Mouse (Mus musculus) frontal cortex, postnatal 14 days (tissue): Measurements from ENCODE around the gene Asic2.
"Not testable (repeated sequence)": the region's sequence is repeated elsewhere in the genome, so short reads cannot be mapped to it uniquely, and the experiment has no call there.

Experiments used
- DNase-seq, 2 experiments: peaks; one replicate each; pipeline ENCODE4 v3.0.0; 2022; ENCODE audit warnings: low spot score in 2 of 2

The Asic2 gene

DNA sequence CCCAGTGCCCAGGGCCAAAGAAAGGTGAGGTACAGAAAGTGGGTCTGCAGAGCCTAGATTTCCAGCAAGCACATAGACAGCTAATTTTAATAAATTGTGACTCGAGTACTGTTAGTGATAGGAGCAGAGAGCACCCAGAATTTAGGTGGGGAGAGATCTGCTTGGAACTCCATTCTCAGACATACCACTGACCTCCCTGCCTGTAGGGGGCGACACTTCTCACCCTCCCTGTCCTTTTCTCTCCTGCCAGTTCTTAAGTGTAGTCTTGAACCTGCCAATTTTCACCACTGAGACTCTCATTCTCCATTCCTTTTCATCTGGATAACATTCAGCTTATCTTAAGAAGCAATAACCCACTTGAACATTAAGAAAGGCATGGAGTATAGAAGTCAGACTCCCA is 636.3 kb downstream of the Asic2 start:
- DNase-seq, result no peak

DNA sequence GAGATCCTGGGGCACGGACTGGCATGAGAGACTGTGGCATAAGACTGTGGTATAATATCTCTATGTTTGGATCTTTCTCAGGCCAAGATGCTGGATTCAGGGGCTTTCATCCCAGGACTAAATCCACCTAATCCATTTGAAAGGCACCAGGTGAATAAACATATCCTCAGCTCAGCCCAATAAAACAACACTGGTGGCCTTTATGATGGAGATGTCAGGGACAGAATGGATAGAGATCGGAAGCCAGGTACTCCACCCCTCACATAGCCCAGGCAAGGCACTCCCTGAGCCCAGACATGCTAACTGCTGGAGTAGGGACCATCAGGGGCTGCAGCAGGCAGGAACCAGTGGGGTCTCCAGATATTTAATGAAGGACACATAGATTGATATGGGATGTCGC is 637.3 kb downstream of the Asic2 start:
- DNase-seq, result no peak

- no peak for DNase-seq
Observed at GRCm38 (mm10) chr11:81328088-81328487, 640.2 kb downstream of the Asic2 start.

DNA sequence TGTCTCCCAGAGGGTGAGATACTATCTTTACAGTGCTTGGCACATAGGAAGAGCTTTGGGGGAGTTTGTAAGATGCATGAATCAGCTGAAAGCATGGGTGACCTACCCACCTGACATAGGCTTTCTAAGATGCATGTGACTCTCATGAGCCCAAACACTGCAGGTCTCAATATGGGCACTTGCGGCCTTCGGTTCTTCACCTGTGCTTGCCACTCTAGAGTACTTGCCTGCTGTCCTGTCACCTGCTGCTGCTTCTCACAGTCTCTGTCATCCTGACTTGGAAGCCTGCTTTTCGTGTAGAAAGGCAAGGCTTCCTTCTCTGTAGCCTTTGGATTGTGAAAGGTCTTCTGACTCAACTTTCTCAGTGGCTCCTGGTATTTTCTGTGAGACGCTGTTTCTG is 645.1 kb downstream of the Asic2 start:
- no peak for DNase-seq

DNA sequence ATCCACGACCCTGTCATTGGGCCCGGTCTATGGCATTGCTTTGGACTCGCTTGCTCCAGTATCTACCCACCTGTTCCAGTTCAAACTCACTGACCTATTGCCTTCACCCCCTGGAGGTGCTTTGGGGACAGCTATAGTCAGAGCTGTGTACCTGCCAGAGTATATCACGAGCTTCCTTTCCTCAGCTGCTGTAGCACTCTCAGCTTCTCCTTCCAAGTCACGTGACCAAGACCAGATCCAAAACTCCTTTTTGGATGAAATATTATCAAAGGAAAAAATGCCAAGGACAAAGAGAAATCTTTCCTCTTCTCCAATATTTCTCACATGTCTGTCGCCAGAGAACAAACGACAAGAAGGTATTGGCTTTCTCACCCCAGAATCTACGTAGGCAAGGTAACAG is 645.8 kb downstream of the Asic2 start:
- no peak for DNase-seq

DNA sequence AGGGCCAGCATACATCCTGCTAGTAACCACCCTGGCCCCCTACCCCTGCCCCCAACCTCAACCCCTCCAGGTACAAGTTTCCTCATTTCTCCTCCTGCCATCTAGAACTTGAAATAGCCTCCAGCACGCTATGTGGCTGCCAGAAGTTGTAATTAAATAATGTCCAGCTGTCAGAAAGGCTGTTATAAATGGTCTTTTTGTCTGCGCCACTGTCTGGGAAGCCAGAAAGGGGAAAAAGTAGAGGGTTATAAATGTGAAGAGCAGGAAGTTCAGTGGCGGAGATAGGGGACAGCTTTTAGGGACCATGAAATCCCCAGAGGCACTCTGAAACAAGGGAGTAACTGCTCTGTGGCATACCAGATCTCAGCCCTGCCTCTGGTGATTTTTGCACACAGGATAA is 678.2 kb downstream of the Asic2 start:
- no peak for DNase-seq

DNA sequence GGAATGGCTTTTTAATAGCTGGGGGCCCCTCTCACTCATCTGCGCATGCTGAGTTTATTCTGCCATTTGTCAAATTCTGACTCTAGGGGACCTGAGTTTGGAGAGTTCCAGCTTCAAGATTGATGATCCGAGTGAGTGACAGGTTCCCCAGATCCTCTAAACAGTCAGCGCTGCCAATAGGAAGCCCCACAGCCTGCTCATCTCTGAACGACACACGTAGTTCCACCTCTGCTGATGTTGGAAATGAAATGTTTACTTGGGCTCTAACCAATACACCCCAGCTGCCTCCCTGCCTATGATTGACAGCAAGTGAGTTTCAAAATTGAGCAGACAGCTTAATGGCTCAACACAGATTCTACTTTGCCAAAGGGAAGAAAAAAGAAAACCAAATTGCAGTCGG is 685.1 kb downstream of the Asic2 start:
- no peak for DNase-seq

DNA sequence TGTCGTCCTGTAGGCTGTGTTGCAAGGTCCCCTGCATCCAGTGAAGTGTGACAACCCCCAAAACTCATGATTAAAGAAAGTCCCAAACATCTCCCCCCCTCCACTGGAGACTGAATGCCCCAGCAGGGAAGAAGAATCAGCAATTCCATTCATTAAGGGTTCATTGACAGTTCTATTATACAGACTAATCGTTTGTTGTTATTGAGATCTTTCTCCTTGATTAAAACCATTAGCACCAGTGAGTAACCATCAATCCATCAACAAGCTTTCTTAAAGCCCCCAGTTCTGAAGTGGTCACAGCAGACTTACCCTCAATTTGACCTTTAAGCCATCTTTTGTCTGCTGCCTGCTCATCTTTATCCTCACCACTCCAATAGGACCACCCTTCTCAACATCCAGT is 688.2 kb downstream of the Asic2 start:
- no peak for DNase-seq

DNA sequence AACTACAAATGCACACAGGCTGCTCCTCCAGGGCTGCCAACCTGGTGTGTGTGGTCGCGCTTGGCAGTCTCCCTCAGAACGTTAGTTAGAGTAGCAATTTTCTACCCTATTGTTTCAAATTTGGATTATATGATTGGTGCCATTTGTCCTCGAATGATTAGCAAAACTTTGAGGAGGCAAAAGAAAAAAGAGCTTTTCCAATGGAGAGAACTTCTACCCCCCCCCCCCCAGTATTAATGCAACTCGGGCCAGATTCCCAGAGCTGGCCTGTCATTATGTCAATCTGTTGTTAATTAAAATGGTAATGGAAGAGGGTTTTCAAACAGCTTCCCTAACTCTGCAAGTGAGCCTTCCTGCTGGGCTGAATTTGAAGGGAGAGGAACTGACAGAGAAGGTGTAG is 690.9 kb downstream of the Asic2 start:
- DNase-seq, result no peak

DNA sequence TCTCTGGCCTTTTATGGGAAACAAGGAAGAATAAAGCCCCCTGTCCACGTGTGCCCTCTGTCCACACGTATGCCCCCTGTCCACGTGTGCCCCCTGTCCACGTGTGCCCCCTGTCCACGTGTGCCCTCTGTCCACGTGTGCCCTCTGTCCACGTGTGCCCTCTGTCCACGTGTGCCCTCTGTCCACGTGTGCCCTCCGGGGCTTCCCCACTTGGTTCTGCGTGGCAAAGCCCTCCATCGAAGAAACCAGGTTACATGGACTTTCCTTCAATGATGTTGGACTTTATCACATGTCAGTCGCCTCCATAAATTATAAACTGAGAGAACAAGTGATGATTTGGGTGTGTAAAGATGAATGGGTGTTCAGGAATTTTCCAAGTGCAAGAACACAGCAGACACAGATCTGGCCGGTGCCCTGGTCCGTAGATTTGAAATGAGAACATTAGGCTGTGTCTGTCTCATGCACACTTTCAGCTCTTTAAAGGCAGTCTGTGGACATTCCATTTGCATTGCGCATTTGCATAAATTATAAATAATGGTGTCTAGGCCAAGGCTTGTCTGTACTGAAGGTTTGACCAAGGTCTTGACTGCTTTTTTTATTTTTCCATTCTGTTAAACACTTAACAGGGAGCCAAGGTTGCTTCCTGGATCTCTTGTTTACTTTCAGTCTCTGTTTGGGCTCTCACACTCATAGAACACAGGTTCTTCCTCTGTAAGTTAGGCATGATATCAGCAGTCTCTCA is 695.4 kb downstream of the Asic2 start:
- no peak for DNase-seq

DNA sequence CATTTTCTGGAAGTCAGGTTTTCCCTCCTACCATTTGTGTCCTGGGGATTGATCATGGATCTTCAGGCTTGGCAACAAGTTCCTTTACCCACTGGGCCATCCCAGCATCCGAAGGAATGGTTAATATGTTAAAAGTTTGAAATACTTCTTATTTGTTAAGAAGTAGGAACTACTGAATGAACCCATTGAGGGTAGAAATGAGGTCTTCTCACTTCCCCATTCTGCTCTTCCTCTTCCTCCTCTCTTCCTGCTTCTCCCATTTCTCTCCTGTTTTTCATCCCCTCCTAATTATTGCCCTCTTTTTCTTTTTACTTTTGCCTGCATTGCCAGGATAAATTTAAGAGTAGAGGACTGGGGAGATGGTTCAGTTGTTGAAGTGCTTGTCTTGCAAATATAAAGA is 696.8 kb downstream of the Asic2 start:
- no peak for DNase-seq

GRCm38 (mm10) chr11:81270518-81270917 is 697.7 kb downstream of the Asic2 start:
- no peak for DNase-seq

- DNase-seq, result no peak
Observed at GRCm38 (mm10) chr11:81263757-81264156, 704.5 kb downstream of the Asic2 start.

DNA sequence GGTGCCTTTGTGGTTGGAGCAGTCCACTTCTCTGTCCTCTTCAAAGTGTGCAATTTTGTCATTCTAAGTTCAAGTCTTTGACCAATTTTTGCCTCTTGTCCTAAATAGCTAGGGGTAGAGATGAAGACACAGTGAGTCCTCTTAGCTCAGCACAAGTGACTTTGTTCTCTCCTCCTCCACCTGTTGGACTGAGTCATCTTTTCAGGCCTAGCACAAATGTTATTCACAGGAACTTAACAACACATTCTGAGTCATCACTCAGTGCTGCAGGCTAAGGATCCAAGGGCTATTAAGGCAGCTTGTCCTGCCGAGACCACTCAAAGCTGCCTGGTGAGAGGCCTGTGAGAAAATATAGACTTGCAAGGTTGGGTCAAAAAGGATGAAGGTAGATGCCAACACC is 705.1 kb downstream of the Asic2 start:
- no peak for DNase-seq

- no peak for DNase-seq
Observed at GRCm38 (mm10) chr11:81261259-81261658, 707.0 kb downstream of the Asic2 start.

DNA sequence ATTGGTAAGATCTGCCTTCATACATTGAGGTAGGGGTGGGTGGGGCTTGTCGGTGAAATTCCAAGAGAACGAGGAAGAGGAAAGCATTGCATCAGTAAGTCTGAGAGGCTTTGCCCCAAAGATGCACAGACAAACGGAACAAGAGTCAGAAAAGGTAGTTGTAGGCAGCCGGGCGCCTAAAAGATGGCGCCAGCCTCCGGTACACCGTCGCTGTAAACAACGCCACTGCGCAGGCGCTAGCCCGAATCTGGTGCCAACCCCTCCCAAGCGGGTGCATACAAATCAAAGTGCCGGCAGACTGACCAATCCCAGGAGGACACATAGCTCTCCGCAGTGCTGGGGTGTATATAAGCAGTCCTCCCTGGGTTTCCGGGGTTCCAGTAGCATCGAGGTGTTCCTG is 727.1 kb downstream of the Asic2 start:
- DNase-seq, result not testable (repeated sequence)

DNA sequence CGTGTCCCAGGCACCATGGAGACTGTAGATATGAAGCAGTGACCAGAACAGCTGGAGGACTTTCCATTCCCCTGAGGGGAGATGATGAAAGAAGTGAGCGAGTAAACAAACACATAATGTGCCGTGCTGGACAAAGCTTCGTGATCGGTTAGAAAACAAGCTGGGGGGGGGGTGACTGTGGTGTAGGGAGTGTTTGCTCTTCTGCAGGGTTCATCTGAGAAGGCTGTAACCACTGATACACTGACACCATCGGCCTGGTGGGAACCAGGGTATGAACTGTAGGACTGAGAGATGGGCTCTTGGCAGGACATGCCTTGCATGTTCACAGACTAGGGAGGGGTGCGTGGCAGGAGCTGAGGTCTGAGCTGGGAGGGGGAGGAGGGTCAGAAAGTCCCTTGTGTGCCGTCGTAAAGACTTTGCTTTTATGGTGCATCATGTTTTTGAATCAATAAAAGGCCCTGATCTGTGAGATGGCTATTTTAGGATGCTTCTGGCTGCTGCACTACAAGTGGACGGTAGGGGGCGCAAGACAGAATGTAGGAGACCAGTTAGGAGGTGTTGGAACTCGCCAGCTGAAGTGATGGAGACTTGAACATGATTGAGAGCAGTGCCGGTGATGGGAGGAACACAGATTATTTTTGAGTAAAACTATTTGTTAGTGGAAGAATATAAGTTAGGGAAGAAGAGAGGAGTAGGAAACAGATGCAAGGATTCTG is 728.1 kb downstream of the Asic2 start:
- no peak for DNase-seq

DNA sequence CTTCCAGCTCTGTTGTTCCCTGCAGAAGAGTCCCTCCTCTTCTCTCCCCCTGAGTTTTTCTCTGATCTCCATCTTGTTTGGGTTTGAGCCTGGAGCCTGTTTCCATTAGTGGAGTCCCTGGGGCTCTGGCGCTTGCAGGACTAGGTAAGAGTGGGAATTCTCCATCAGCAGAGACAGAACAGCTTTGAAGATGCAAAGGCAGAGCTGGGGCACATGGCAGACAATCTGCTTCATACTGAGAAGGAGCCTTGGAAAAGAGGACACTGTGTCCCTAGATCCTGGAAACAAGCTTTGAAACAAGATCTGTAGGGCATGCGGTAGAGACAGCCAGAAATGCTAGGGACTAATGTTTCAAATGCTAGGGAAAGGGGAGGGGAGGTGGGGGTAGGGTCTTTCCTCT is 729.2 kb downstream of the Asic2 start:
- DNase-seq, result no peak

- no peak for DNase-seq
Observed at GRCm38 (mm10) chr11:81236070-81236469, 732.2 kb downstream of the Asic2 start.

DNA sequence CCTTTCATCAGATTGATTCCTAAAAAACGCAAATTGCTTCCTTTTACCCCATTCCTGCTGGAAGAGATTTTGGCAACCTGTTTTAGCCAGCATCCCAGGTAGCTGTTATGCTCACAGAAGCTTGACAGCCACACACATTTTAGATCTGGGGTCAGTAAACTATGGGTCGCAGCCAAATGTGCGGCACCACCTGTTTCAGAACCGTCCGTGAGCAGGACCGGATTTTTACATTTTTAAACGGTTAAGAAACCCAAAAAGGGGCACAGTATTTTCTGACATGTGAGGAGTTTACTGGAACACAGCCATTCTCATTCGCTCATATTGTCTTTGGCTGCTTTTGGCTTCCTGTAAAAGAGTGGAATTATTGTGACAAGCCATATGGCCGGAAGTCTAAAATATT is 744.9 kb downstream of the Asic2 start:
- no peak for DNase-seq

DNA sequence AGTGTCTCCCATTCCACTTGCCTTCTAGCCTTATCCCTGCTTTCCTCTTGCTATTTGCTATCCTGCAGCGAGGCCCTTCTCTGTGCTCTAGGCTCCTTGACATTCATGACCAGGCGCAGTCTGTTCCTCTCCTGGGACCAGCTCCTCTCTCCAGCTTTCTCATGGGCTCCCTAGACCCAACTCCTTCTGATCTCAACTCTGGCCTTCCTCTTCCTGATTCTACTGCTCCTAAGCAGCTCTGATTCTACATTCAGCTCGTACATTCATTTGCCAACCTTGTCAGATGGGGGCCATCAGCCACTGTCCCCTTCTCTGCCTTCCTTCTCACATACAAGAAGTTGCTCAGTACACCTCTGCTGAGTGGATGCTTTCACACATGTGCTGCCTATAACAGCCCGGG is 747.5 kb downstream of the Asic2 start:
- DNase-seq, result no peak

- DNase-seq, result no peak
Observed at GRCm38 (mm10) chr11:81205471-81205870, 762.8 kb downstream of the Asic2 start.

DNA sequence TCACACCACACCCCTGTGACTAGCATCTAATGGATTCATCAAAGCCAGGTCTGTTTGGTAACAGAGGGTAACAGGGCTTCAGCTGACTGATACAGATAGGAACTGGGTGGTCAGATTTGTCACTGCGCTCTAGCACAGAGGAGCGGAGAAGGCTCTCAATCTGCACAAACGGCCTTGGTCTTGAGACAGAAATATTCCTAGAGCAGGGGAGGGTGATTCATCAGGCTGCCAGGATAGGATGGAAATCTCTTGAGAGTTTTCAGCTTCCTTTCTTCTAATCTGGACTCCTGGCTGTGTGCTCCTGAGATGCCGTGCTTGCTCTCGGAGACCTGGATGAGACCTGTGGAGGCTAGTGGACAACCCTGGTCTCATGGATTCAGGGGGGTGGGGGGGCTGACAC is 765.7 kb downstream of the Asic2 start:
- DNase-seq, result no peak

DNA sequence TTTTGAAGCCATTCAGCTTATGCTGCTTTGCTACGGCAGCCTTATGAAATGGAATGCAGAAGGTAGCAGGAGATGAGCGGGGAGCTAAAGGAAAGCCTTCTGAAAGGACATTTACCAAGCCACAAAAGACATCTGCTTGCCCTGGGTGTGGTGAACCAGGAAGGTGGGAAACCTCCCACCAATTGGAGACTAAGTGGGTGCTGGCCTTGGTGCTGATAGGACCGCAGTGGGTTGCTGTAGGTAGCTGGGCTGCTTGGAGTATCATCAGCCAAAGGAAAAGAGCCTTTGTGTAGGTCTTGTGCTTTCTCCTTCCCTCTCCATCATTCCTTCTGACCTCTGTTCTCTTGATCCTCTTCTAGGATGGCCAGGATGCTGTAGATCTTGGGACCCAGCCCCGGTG is 774.4 kb downstream of the Asic2 start:
- no peak for DNase-seq
